Mouse (Mus musculus) regulatory T cell (primary cell): Measurements from ENCODE around the gene Klhl29.

Source experiments
- in situ Hi-C: fragments of 300-600 bp; cut with MboI, MseI; formaldehyde crosslinking; loops from one replicate; pipeline ENCODE4 v1.15.1; 2025; ENCODE audit warnings: high pct_unique_total_duplicates

The Klhl29 gene

DNA sequence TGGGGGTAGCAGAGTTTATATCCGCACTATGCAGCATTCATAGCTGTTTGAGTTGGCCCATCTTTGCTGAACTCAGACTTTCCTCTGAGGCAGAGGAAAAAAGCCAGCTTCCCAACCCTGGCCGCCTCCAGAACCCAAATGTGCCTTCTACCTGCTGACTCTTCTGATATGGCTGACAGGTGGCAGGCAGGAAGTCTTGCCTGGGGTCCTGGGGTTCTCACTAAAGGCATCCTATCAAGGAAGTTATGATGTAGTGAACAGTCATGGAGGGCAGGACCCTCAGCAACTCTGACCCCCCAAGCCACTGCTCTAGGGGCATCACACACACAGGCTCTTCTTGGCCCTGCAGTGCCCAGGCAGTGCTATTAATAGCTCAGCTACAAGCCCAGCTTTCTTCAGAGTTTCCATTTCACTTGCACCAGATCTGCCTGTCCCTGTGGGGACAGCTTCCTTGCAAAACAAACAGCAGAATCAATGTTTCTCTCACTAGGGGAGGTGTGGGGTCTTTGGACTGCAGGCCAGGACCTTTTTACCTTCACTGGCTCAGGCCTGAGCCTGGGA is 187.6 kb downstream of the Klhl29 start:
- in situ Hi-C loops = no loop called here

DNA sequence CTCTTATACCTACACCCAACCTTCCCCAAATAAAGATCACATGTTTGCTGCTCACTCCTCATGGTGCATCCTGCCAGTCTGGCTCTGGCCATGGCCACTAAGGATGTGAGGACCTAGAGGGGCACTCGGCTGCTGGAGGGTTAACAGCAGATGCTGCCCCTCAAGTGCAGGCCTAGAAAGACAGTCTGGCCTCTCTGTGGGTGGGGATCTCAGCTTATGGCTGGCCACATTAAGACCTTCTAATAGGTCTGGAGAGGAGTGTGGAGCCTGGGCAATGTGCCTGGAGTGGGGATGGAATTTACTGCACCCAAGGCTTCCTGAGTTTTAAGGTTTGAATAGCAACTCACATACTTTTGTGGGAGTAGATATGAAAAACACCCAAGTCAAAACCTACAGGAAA is 188.8 kb downstream of the Klhl29 start:
- in situ Hi-C loops = no loop called here

DNA sequence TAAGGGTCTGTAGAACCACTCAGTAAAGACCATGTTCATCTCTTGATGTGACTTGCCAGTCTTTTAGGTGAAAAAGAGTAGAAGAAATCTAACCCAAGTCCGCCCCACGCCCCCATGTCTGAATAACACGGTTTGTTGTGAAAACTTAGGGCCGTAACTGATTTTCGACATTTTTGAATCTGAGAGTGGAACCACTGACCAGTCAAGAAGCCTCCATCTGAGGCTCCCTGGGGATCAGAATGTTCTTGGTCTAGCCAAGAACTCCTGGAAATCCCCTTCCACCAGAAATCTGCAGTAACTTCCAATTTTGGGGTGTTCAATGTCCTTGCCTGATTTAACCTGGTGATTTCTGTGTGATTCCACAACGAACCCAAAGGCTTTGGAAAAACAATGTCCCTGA is 189.9 kb downstream of the Klhl29 start:
- in situ Hi-C loops = no loop called here

DNA sequence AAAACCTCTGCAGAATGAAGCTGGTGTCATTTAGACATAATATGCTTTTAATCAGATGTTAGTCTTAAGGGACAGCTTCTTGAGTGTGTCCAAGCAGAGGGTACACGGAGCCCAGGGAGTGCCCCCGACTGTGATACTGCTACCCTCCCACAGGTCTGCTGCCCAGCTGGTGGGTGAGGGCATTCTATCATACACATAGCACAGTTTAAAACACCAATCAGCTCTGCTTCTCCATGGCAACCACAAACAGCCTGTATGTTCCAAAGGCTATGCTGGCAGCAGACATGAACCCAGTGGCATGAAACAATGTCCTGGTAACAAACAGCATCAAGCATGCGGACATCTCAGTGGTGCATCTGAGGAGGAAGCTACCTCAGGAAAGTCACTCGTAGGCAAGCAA is 192.9 kb downstream of the Klhl29 start:
- in situ Hi-C loops = no loop called here

DNA sequence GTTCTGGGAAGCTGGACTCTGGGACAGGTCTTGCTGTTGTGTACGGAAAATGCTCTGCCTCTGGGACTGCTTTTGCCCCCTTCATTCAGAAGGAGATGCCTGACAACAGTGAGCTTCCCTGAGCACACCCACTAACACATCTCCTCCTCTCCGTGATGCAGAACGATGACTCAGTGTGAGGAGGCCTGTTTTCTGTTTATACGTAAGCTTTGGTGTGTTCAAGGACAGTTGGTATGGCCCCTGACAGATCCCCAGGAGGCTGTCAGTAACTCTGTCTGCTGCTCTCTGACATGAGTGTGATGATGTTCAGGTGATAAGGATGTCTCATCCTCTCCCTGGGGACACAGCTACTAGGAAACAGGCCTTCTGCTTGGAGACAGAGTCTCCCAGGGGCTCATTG is 193.3 kb downstream of the Klhl29 start:
- in situ Hi-C loops = no loop called here

DNA sequence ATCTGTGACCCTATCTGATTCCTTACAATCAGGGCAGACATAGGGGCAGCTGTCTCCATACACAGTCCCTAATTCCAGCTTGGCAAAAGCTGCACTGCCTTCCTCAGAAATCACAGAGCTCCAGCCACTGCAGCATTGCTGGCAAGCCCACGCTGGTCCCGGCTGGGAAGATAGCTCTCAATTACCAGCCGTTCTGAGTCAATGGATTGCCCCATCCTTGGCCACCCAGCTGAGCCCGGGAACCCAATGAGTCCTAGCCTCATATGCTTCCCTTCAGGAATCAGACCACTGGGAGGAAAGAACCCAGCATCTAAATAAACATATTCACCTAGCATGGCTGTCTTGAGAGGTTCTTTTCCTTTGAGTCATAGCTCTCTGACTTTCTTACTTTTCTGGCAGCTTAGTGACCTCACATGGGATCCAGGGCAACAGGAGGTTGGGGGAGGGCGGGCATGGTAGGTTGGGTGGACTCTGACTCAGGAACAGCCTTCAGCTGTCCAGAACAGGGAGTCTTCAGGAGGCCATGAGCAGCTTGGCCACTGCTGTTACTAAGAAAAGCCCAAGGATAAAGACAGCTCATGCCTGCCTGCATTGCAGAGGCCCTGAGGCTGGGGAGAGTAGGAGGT is 198.7 kb downstream of the Klhl29 start:
- in situ Hi-C loops = no loop called here

DNA sequence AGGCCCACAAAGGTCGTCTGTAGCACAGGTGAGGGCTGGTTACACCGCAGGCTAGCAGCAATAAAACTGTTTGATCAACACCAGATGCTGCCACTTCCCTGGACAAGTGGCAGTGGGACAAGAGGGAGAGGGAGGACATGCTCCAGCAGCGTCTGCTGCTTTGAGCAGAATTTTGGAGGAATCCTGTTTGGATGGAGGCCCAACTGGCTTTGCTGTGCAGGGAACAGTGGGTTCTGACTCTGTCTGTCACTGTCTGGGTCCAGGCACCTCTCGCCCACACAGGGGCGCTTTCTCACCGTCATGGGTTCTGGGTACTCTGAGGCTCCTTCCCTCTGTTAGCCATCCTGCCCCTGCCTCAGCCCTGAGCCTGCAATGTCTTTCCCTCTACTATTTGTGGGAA is 209.3 kb downstream of the Klhl29 start:
- in situ Hi-C loops = no loop called here

DNA sequence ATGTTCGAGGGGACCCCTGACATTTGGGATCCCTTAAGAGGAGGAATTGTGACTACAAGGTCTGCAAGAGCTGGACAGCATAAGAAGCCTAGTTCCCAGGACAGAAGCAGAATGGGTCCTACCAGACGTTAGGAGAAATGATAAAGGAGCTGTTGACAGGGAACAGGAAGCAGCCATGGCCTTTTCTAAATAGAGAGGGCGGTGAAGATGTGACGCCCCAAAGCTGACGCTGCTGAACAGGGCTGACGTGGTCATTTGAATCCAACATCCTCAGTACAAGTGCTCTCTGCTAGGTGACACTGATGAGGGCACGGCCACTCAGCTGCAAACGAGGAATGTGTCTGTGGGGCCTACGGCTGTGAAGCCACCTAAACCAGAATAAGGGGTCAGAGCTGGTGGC is 210.1 kb downstream of the Klhl29 start:
- in situ Hi-C loops = no loop called here

DNA sequence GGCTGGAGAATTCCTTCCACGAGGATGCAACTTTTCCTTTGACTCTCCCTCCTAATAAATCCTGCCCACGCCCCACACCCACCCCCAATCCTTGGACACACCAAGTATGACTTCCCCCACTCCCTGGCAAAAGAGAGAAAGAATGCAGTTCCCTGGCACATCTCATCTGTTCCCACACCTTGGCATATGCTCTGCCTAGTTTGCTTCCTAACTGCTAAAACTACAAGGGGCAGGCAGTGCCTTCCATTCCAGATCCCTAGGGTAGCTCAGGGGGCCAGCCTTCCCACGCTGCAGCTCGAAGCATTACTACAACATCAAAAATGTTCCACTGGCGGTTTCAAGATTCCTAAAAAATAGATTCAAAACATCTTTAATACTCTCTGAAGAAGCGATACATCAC is 212.8 kb downstream of the Klhl29 start:
- in situ Hi-C loops = no loop called here

DNA sequence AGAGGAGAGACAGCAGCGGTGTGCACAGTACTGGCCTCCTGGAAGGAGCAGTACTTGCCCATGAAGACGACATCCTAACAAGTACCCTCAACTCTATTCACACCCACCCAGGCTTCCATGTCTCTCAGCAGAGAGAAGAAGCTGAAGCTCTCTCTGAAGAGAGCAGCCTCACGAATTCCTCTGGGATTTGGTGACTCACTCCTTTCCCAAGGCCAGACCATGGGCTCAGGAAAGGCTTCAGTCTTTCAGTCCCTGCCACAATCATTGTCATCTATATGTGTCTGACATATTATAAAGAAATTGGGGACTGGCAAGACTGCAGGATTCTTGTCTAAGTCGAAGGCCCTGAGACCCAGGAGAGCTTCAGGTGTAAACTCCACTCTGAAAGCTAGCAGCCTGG is 213.9 kb downstream of the Klhl29 start:
- in situ Hi-C loops = no loop called here

DNA sequence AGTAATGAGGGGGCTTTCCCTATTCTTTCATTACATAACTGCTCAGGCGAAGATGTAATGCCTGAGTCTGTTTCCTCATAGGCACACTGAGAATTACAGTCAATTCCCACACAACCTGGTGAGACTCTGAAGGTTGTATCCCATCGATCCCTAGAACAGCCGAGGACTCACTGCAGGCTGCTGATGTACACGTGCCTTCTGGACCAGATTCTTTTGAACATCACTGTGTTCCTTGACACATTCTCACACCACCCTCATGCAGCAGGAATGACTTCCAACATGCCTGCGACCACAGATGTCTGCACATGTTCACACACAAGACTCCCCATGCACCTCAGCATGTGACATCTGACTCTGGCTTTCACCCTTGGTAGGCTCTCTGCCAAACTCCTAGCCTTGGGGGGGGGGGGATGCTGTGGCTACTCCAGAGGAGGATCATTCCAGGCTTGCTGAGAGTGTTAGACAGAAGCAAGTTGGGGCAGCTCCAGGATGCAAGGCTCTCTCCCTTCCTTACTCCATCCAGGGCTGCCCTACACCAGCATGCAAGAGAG is 217.5 kb downstream of the Klhl29 start:
- in situ Hi-C loops = no loop called here

DNA sequence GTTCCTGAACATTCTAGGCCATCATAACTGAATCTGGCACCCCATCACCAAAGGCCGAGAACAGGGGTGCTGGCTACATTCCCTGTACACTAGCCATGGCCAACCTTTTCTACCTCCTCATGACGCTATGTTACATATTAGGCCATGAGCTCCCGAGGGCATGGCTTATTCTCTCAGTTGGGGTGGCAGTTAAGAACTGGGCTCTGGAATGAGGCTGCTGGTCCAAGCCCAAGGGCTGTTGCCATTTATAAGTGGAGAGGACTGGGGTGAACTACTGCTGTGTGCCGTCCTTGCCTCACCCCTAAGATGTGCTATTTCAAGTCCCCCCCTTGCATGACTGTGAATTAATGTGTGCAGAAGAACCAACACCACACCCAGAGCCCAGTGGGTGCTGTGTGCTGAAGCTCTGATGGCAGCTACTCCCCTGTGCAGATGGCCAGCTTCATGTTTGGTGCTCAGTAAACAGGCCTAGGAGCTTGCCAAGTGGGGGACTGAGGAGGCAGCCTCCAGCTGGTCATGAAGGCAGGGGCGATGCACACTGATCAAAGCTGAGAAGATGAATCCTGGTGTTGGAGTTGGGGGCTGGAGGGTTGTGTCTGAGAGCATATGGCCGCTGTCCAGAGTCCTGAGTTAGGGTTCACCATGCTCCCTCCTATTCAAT is 218.3 kb downstream of the Klhl29 start:
- in situ Hi-C loops = no loop called here

DNA sequence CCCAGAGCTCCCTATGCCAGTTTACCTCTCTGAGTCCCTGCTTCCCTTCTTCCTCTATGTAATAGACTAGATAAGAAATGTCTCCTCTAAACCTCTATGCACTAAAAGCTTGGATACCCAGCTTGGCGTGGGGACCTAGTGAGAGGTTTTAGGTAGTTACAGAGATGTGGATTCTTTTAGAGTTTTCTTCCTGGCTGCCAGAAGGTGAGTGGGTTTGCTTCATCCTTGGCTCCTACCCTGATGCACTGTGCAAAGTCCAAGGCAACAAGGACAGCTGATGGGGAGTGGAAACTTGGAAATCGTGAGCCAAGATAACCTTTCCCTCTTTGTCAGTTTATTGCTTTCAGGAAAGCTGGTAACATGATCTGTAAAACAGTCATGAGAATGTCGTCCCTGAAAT is 220.3 kb downstream of the Klhl29 start:
- in situ Hi-C loops = no loop called here

DNA sequence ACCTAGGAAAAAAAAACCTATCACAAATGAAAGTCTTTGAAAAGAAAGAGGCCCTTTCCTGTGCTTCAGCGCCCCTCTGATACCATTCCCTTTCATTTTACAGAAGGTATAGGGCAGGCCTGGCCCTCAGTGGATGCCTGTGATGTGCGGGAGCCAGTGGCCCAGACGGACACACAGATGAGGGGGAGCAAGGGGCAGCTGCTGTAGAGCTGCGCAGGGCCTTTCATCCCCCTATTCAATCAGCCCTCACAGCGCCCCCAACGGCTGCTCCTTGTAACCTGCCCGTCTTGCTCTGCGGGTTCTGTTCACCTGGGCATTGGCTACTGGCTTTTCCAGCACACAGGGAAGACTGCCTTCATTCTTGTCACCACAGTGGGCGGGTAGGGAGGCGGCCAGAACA is 223.6 kb downstream of the Klhl29 start:
- in situ Hi-C loops = no loop called here

DNA sequence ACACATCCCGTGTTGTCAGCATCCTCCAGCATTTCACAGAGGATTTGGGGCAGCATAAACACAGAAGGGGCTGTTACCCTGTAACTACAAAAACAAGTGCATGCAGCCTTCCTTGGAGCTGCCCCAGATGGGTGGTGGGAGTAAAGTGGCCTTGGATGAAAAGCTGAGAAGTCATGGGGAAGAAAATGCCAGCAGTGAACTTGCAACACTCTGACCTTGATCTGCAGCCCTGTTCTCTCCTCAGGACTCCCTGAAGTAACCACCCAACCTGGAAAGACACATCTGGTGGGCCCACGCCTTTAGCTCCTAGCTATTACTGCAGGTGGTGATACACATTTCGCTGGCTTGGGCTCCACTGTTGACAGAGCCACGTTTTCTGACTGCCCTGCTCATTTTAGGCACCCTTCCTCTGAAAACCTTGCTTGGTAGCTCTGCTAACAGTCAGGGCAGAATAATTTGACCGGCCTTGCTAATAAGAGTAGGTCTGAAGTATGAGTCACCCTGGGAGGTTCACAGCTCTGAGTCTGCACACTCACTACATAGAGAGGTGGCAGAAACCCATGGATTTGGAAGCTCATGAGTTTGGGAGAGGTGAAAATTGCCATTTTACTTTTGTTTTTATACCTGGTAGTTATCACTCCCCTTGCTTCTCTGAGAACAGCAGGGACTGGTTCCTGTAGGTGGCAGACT is 228.0 kb downstream of the Klhl29 start:
- in situ Hi-C loops = no loop called here

DNA sequence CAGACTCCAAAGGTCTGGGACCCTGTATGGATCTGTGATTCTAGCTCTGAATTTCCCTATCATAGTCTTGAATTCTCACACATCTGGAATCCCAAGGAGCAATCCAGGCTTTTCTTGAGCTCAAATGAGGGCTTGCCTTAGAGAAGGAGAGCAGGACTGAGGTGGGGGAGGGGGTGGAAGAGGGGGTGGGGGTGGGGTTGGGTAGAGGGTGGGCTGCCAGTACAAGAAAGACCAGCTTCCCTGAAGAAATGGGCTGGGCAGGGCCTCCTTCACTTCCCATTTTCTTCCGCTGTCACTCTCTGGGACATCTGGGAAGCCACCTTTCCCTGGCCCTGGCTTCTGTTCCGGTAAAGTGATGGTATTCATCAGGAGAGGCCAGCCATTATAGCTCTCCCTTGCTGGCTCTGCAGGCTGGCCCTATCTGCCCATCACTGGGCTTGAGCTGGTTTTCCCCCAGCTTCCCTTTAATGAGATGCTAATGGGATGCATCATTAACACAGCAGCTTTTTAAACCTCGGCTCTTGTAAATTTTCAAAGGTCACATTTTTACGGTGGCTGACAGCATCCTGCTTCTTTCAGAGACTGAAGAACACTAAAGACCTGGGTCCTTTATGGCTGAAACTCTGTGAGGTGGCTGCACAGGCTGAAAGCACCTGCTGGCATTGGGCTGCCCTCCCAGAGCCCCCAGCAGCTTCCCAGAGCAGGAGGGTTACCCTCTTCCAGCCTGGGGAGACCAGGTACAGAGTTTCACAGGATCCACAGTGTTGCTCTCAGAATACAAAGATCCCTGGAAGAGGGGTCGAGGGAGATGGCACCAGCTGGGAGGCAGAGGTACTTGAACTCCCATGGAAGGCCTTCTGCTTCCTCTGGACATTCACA is 231.3 kb downstream of the Klhl29 start:
- in situ Hi-C loops = no loop called here

DNA sequence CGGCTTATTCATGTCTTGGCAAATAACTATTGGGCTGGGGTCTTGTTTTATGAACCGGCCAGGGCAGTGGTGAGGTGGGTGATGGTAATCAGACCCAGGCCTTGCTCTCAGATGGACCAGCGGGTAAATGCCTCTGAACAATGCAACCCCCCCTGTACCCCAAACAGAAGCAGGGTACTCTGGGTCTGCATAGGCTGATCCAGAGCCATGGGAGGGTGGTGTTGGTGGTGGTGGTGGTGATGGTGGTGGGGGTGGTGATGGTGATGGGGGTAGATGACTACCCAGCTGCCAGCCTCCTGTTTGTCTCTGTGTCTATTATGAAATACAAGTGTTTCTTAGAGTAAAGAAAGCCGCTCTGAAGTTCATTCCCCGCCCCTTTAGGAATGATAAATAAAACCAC is 232.3 kb downstream of the Klhl29 start:
- in situ Hi-C loops = no loop called here

DNA sequence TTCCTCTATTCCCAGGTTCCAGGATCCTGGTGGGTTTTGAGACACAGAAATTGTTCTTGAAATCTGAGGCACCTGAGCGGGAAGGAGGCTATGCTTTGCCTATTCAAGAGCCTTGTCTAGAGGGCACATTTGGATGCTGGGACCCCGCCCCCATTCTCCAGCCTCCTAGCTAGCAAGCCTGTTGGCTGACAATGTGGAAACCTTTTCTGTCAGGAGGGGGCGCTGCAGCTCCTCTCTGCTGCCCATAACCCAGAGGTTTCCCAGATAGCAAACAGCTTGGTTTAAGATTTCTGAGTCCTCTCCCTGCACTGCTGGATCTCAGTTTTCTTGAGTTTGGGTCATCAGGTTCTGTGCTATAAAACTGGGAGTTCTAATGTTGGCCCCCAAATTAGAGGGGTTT is 232.7 kb downstream of the Klhl29 start:
- in situ Hi-C loops = no loop called here

DNA sequence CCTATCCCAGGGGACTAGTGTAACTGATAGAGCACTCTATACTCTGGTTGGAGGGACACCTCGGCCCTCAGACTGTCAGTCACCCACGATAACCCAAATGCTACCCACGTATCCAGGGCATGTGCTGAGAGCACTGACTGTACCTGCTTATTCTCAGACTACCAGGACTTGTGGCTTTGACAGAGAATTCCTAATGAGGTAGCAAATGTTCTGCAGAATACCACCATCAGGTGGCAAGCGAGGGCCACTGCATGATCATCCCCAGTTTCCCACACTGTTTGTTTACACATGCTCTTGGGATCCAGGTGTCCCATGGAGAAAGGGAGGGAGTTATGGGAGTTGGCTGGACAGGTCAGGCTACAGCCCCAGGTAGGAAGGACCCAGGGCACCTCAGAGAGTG is 234.4 kb downstream of the Klhl29 start:
- in situ Hi-C loops = no loop called here

DNA sequence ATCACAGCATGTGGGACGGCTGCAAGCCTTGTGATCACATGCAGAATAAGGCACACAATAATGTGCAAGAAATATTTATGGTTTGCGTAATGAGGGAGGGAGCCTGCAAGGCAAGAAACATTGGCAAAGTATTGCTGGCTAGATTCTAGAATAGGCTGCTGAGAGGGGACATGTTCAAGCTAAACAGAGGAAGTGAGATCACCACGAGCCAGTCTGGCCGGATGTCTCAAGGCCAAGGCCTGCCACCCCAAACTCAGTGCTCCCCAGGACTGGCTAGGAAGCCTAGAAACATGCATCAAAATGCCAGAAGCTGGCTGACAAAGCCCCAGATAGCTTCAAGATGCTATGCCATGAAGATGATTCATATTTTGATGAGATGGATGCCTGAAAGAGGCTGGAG is 236.2 kb downstream of the Klhl29 start:
- in situ Hi-C loops = no loop called here

DNA sequence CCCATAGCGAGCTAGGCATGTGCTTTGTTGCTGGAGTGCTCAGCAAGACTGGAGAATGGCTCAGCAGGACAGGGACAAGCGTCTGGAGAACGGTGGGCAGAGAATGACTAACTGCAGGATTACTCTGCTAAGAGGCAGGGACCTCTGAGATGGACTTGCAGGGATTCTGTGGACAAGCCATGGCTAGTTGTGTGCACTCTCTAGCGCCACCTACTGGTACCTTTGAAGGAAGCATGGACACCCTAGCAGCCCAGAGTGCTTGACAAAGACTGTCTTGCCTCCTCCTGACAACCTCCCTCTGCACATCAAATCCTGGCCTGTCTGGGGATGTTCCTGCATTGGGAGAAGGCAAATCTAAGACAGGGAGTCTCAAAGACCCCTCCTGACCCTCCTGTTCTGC is 239.2 kb downstream of the Klhl29 start:
- in situ Hi-C loops = no loop called here

DNA sequence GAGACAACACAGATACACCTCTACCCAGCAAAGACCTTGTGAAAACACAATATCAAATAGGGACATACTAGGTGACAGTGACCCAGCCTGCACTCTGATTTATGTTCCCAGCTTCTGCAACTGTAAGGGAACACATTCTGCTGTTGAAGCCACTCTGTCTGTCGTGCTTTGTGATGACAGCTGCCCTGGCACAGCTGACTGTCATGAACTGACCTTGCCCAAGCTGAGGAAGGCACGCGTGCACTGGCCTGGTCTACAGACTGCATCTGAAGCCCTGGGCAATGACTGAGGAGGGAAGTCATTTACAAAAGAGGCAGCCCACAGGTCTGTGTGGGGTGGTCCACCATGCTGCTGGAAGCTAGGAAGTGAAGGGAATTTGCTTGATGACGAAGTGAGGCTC is 246.3 kb downstream of the Klhl29 start:
- in situ Hi-C loops = loop anchor here (10.0 kb wide), 1 partner anchor 334 kb away; no protein-coding TSS in a partner anchor
